Mouse (Mus musculus) CD8-positive naive resting alpha-beta T cell, adult 2 months (primary cell): ENCODE data around the gene Zfp612.
"Not testable (repeated sequence)": the region's sequence is repeated elsewhere in the genome, so short reads cannot be mapped to it uniquely, and the experiment has no call there.

Source experiments
- DNase-seq, 2 experiments: peaks; one replicate each; pipeline ENCODE4 v3.0.0; 2022; ENCODE audit warnings: low read depth in 2 of 2, low spot score in 2 of 2

Gene Zfp612

GRCm38 (mm10) chr8:110079282-110080221 lies at the start of gene Zfp612:
TSS of gene Zfp612 (plus strand) at chr8:110079746.
- DNase-seq: peak in 1 of 2 experiments; percentile 6

- not testable (repeated sequence) for DNase-seq
These were observed 45.8 kb upstream of the Zfp612 start for GRCm38 (mm10) chr8:110033771-110034170.

DNA sequence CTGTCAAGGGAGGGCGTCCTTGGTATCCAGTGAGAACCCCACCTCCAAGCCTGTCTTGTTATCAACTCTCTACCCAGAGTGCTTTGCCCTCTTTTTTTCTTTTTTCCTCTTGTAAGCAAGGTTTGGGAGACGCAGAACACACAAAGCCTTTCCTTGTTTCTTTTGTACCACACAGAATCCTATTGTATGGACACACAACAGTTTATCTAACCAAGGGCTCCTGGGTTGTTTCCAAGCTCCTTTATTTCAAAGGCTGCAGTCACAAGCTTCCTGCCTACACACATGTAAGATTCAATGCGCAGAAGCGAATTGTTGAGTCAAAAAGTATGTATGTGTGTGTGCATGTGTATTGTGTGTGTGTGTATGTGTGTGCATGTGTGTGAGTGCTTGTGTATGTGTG lies 45.2 kb upstream of the Zfp612 start:
- no peak for DNase-seq

GRCm38 (mm10) chr8:110036156-110036555 lies 43.4 kb upstream of the Zfp612 start:
- DNase-seq: no peak

DNA sequence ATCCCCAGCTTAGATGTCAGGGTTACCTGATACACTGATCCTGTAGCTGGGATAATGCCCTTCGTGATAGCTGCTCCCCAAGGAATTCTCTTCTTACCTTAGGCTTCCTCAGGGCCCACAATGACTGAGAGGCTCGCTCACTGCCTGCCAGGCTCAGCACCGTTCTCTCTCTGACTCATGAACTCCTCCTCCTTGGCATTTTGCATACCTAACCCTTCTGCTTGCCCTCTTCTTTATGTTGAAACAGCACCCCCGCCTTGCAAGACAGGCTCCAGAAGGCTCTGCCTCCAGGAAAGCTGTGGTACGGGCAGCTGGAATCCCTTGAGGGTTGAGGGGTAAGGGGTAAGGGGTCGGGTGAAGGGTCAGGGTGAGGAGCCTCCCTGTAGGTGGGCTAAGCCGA lies 40.3 kb upstream of the Zfp612 start:
- no peak for DNase-seq

DNA sequence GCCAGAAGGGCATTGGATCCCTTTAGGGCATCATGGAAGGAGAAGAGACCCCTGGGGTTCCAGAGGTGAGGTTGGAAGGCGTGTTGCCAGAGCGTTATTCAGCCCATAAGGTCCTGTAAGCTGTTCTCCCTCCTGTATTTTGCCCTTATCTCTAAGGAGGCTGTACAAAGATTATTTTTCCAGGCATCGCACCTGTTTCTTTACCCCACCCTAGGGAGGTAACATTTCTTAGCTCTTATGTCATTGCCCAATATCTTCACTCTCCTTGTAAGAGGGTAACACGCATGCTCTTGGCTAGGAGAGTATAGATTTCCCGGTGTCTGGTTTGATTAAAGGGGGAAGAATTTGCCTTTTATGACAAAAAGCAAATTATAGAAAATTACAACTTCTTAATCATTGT lies 39.9 kb upstream of the Zfp612 start, which contains the start of gene Chst4:
TSS of gene Chst4 (minus strand) at position 82 of the 400 bp plus-strand sequence.
- DNase-seq: no peak

GRCm38 (mm10) chr8:110040509-110040908 lies 39.0 kb upstream of the Zfp612 start:
- no peak for DNase-seq

DNA sequence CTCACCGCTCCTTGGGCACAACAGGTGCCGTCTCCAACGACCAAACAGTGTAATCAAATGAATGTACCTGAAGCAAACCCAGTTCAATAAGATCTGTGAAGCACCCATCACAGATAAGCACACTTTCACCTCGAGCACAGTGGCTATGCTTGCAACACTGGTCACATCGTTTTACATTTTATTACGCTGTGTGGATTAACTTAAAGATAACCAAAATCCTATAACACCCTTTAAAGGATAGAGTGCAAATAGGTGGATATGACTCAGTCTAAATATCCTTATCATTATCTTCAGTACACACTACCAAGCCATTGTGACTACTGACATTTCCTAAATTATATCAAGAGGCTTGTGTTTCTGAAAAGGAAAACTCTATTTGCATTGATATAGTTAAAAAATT lies 28.3 kb upstream of the Zfp612 start:
- DNase-seq: no peak

GRCm38 (mm10) chr8:110058207-110058606 lies 21.3 kb upstream of the Zfp612 start:
- no peak for DNase-seq

- DNase-seq: no peak
These were observed 15.4 kb upstream of the Zfp612 start for GRCm38 (mm10) chr8:110064161-110064560.

GRCm38 (mm10) chr8:110064606-110065365 lies 14.8 kb upstream of the Zfp612 start:
- DNase-seq: no peak

GRCm38 (mm10) chr8:110065676-110066075 lies 13.9 kb upstream of the Zfp612 start:
- no peak for DNase-seq

DNA sequence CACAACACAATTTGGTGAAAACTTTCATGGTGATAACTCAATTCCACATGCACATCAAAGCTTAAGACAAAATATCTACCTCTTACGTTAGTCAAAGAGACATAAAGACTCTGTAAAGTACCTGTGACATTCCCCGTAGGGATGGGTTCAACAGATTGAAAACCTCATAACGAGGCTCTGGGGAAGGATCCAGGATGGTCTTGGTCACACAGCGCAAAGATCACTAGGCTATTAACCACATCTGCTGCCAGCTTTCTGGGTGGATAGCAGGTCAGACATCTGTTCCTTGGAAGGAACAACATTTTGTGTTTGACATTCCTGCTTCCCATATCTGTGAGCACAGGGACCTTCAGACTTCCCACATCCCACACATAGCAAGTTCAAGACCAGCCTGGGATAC lies 9.8 kb upstream of the Zfp612 start:
- DNase-seq: no peak

DNA sequence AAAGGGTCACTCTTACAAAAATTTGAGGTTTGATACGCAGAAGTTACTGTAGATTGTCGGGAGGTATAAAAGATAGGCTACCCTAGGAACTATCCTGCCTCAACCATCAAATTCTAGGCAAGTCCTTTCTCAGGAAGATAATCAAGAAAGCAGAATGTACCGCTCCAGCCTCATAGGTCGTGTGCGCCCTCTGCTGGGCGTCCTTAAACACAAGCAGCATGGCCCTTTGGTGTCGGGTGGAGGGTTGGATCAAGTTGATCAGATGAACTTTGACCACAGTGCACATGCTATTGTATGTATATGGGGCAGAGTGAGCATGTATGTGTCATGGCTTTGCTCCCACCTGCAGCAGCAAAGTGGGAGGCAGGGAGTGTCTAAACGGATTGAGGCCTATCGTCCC lies 7.9 kb upstream of the Zfp612 start:
- DNase-seq: no peak

- DNase-seq: no peak
These were observed 5.0 kb upstream of the Zfp612 start for GRCm38 (mm10) chr8:110074496-110074895.

- DNase-seq: no peak
These were observed 3.0 kb downstream of the Zfp612 start for GRCm38 (mm10) chr8:110082416-110083105.

DNA sequence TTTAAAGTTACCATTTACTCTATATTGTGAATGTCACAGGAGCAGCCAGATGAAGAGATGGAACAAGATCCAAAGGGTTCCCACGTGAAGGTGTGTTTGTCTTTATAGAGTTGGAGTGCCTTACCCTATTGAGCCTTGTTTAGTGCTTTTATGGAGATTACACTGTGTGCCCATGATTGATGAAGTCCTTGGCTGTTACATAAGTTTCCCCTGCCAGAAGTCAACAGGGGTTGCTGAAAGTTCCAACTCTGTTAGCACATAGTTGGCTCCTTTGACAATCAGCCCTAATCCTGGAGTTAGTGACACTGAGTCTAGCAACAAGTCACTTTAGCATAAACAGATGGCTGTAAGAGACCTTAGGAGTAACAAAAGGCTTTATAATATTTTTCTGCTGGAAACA lies 12.3 kb downstream of the Zfp612 start:
- no peak for DNase-seq

- no peak for DNase-seq
These were observed 21.4 kb downstream of the Zfp612 start, which contains the start of gene Gm21964 for GRCm38 (mm10) chr8:110100907-110101306. TSS of gene Gm21964 (plus strand) at chr8:110101207.

DNA sequence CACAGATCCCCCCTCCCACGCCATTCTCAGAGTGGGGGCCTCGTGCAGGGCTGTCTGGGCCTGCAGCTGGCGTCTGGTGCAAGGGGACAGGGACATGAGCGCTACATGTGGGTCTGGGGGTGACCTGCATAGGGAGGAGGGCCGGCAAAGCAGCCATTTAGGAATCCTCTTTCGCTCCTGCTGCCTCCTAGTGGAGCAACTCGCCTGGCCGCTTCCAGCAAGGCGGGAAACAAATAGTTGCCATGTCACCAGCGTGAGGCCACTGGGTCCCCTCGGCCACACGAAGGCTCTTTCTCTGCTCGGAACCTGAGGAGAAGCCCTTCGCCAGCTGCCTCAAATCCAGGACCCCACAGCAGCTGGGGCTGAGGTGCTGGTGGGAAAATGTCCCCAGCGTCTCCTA lies 22.1 kb downstream of the Zfp612 start:
- DNase-seq: no peak

DNA sequence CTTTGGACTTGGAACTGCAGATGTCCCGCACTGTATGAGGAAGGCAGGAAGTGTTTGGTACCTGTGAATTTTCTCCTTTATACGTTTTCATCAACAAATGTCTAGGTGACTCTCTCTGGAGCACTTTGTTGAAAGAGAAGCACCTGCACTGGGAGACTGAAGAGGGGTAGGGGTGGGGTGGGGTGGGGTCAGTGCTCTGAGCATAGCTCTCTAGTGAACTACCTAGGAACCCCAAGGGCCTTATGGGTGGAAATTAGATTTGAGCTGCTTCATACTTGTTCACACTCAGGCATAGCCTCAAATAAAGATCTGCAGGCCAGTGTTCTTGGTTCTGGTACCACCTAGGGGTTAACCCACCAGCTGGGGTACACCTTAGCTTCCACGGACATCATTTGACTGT lies 23.1 kb downstream of the Zfp612 start, which contains the start of gene Gm17720:
TSS of gene Gm17720 (minus strand) at position 101 of the 400 bp plus-strand sequence.
- no peak for DNase-seq

GRCm38 (mm10) chr8:110119715-110120114 lies 40.2 kb downstream of the Zfp612 start:
- no peak for DNase-seq
